Comparison of ENCODE assay signal across 8 mouse cellular contexts in genomic region chr6:56923726-56924707, GRCm38 (mm10). TPM values are rescaled to one million over a fixed set of nuclear protein-coding genes. Genes with fewer than 3 reads are reported as not detected.
A peak's percentile ranks its signal among the peaks of the same experiment; 100 is the strongest.
DNase-seq lines count a peak whose midpoint lies in the region; ATAC-seq lines count a peak whose summit lies in the region.

Gene Nt5c3 (minus strand): TSS chr6:56923932.
Gene Vmn1r4 (plus strand): TSS chr6:56924015.

- intact Hi-C loops in heart, postnatal 14 days (cut with DNase I), result loop anchor here (5.0 to 10.0 kb wide), 2 partner anchors 207 to 611 kb away; partner anchors contain the start of gene Ppm1k

- WGBS in forebrain, embryonic 14.5 days, result 3% methylated on average over 63 of the region's 64 CpGs
- 4% methylated on average over 64 of the region's 64 CpGs for WGBS in neural tube, embryonic 15.5 days

- peak within 1 kb of the TSS; percentile 81 for H3K9ac ChIP-seq in forebrain, embryonic 14.5 days (ENCODE audit: low read length)
- H3K9ac ChIP-seq in neural tube, embryonic 15.5 days (replicated peaks), result peak within 1 kb of the TSS; percentile 78

- peak within 1 kb of the TSS; percentile 85 for H3K27ac ChIP-seq in forebrain, embryonic 14.5 days (ENCODE audit: low read depth, low read length)
- peak within 1 kb of the TSS; percentile 94 for H3K27ac ChIP-seq in neural tube, embryonic 15.5 days (replicated peaks)

- DNase-seq in ES-CJ7 (ENCODE audit: low read depth, low spot score), result peak; percentile 93
- DNase-seq in cerebellum, adult 11 months, result peak; percentile 95
- peak; percentile 98 for DNase-seq in forebrain, embryonic 14.5 days (ENCODE audit: low spot score)
- peak; percentile 96 for DNase-seq in heart, postnatal 14 days
- DNase-seq in layer of hippocampus, adult 11-12 months (ENCODE audit: low spot score), result peak; percentile 97
- peak; percentile 92 to 94 for DNase-seq in lung, adult 18-20 months
- peak; percentile 92 for DNase-seq in testis, postnatal 14 days (ENCODE audit: low spot score)

- H3K27me3 ChIP-seq in forebrain, embryonic 14.5 days (replicated peaks; ENCODE audit: control insufficient read depth, insufficient read depth, low read length), result no peaks in the 10 kb centered on the region
- no peaks in the 10 kb centered on the region for H3K27me3 ChIP-seq in neural tube, embryonic 15.5 days (replicated peaks)

- peaks cover 7% of the 10 kb centered on the region for H3K4me1 ChIP-seq in forebrain, embryonic 14.5 days (ENCODE audit: control insufficient read depth, insufficient read depth, low read length)
- peaks cover 22% of the 10 kb centered on the region for H3K4me1 ChIP-seq in neural tube, embryonic 15.5 days

- no peaks in the 10 kb centered on the region; the same call in 1 of the 2 replicates for H3K9me3 ChIP-seq in forebrain, embryonic 14.5 days (replicated peaks; ENCODE audit: control insufficient read depth, low read length)
- no peaks in the 10 kb centered on the region for H3K9me3 ChIP-seq in neural tube, embryonic 15.5 days (replicated peaks)

- peak within 1 kb of the TSS; percentile 68 for H3K4me3 ChIP-seq in forebrain, embryonic 14.5 days (ENCODE audit: low read depth, low read length)
- H3K4me3 ChIP-seq in neural tube, embryonic 15.5 days (replicated peaks), result peak within 1 kb of the TSS; percentile 72

- peak; percentile 96 for ATAC-seq in forebrain, embryonic 14.5 days
- peak; percentile 98 for ATAC-seq in neural tube, embryonic 15.5 days (ENCODE audit: low FRiP score)

- peak within 1 kb of the TSS; percentile 54 for H3K4me2 ChIP-seq in forebrain, embryonic 14.5 days (ENCODE audit: low read length)
- H3K4me2 ChIP-seq in neural tube, embryonic 15.5 days, result peak within 1 kb of the TSS; percentile 70

- no peaks in the 10 kb centered on the region for H3K36me3 ChIP-seq in forebrain, embryonic 14.5 days (ENCODE audit: control insufficient read depth, insufficient read depth, low read length)
- H3K36me3 ChIP-seq in neural tube, embryonic 15.5 days, result no peaks in the 10 kb centered on the region

RNA-seq across cellular contexts. Expression of gene Nt5c3, which starts in this region (rescaled TPM):
- polyA plus RNA-seq in forebrain, embryonic 14.5 days (2014; fragmentation: Nextera tagmentation; extraction: Ambion mirVana), result 174 and 189 TPM in 2 replicates
- 10 to 100 TPM; 69.8 to 74.9 TPM for total RNA-seq in heart, postnatal 14 days (2021)
- polyA plus RNA-seq in neural tube, embryonic 15.5 days (2015; fragmentation: Nextera tagmentation; extraction: Ambion mirVana), result 137 and 152 TPM in 2 replicates

RNA-seq across cellular contexts. Expression of gene Vmn1r4, which starts in this region (rescaled TPM):
- polyA plus RNA-seq in forebrain, embryonic 14.5 days (2014; fragmentation: Nextera tagmentation; extraction: Ambion mirVana), result 0.17 and 0.33 TPM in 2 replicates
- under 1 TPM; 0.10 to 0.12 TPM for total RNA-seq in heart, postnatal 14 days (2021)
- 0.58 and 0.82 TPM in 2 replicates for polyA plus RNA-seq in neural tube, embryonic 15.5 days (2015; fragmentation: Nextera tagmentation; extraction: Ambion mirVana)

Comparison
In these comparisons a context has a peak if more than half of its experiments do, and no peak if none do; other contexts are left out.
1. Peak in every context shown above with its lines: DNase-seq, ATAC-seq, H3K4me3 ChIP-seq and H3K27ac ChIP-seq.